ENCODE assay signal across 28 mouse cellular contexts in genomic region chr2:71140622-71141021, GRCm38 (mm10). TPM values are rescaled to one million over a fixed set of nuclear protein-coding genes. Genes with fewer than 3 reads are reported as not detected.
A peak's percentile ranks its signal among the peaks of the same experiment; 100 is the strongest.
DNase-seq lines count a peak whose midpoint lies in the region; ATAC-seq and TF ChIP-seq lines count a peak whose summit lies in the region.
"Had no signal": no experiment of that assay in that cellular context is flagged by ENCODE, and none has a peak within 500 bp of the region (broad histone marks: within the 10 kb centered on the region; RNA-seq: fewer than 3 reads in every experiment).

No protein-coding gene starts in this region.

- TF ChIP-seq CTCF in CH12.LX (conservative IDR thresholded peaks at IDR 0.05 in 1 of 2, IDR thresholded peaks at IDR 0.05 in 1 of 2; ENCODE audit: low read depth in 2 of 2, low read length in 2 of 2) (no peak), E14TG2a.4 (conservative IDR thresholded peaks at IDR 0.05; ENCODE audit: low read length) (no peak)

- peak overlapping the region; percentile 37; the same call in 1 of the 2 replicates for H3K4me2 ChIP-seq in CH12.LX (ENCODE audit: insufficient read depth, low read depth, poor library complexity, severe bottlenecking)
- no peak overlapping the region for H3K4me2 ChIP-seq in hindbrain, embryonic 14.5 days (replicated peaks)
- H3K4me2 ChIP-seq: embryonic facial prominence, embryonic 12.5 days; embryonic facial prominence, embryonic 15.5 days; heart, embryonic 11.5 days; hindbrain, embryonic 12.5 days had no signal

- peak overlapping the region in 1 of 3 experiments; percentile 0 for H3K4me3 ChIP-seq in CH12.LX (replicated peaks in 1 of 3; ENCODE audit: low read depth in 2 of 3, low read length in 2 of 3, poor library complexity in 1 of 3)
- H3K4me3 ChIP-seq in E14TG2a.4 (replicated peaks; ENCODE audit: low read length), result peak overlapping the region; percentile 59
- peak overlapping the region; percentile 26 to 57; a peak in 3 of 4 replicates for H3K4me3 ChIP-seq in ES-E14 (ENCODE audit: insufficient read depth in 1 of 2, low read depth in 1 of 2, low read length in 2 of 2, poor library complexity in 1 of 2, severe bottlenecking in 1 of 2)
- no peak overlapping the region for H3K4me3 ChIP-seq in hindbrain, embryonic 14.5 days (replicated peaks; ENCODE audit: low read length)
- H3K4me3 ChIP-seq: embryonic facial prominence, embryonic 12.5 days; embryonic facial prominence, embryonic 15.5 days; gastrocnemius, adult 2 months; hindbrain, embryonic 12.5 days had no signal

- no peaks in the 10 kb centered on the region for H3K4me1 ChIP-seq in CH12.LX (ENCODE audit: control insufficient read depth in 1 of 2, insufficient read depth in 2 of 2)
- H3K4me1 ChIP-seq in E14TG2a.4 (replicated peaks; ENCODE audit: low read depth, low read length), result peaks cover 22% of the 10 kb centered on the region
- H3K4me1 ChIP-seq in ES-E14 (ENCODE audit: control insufficient read depth in 2 of 2, insufficient read depth in 2 of 2, low read length in 2 of 2, poor library complexity in 1 of 2), result peaks cover 0 to 3% of the 10 kb centered on the region in 2 experiments; a peak in 1 of 4 replicates
- H3K4me1 ChIP-seq in hindbrain, embryonic 14.5 days (replicated peaks; ENCODE audit: control insufficient read depth, insufficient read depth, low read length), result no peaks in the 10 kb centered on the region
- H3K4me1 ChIP-seq: embryonic facial prominence, embryonic 12.5 days; embryonic facial prominence, embryonic 15.5 days; hindbrain, embryonic 12.5 days had no signal

- H3K27ac ChIP-seq in CH12.LX (ENCODE audit: insufficient read depth, low read depth) (no peak overlapping the region), ES-E14 (ENCODE audit: insufficient read depth, low read depth, low read length, poor library complexity, severe bottlenecking) (no peak overlapping the region)
- no peak overlapping the region for H3K27ac ChIP-seq in hindbrain, embryonic 14.5 days
- H3K27ac ChIP-seq: embryonic facial prominence, embryonic 12.5 days; embryonic facial prominence, embryonic 15.5 days; gastrocnemius, adult 2 months; hindbrain, embryonic 12.5 days had no signal

- TF ChIP-seq POLR2A in CH12.LX (IDR thresholded peaks at IDR 0.05; ENCODE audit: low read depth, low read length), result no peak

- peaks cover 2% of the 10 kb centered on the region for H3K9me3 ChIP-seq in CH12.LX (replicated peaks; ENCODE audit: low read length)
- no peaks in the 10 kb centered on the region for H3K9me3 ChIP-seq in E14TG2a.4 (ENCODE audit: low read length)
- H3K9me3 ChIP-seq in ES-E14 (ENCODE audit: control insufficient read depth, insufficient read depth, low read depth, low read length), result no peaks in the 10 kb centered on the region
- no peaks in the 10 kb centered on the region for H3K9me3 ChIP-seq in hindbrain, embryonic 14.5 days (ENCODE audit: control insufficient read depth, low read length)
- H3K9me3 ChIP-seq: embryonic facial prominence, embryonic 12.5 days; embryonic facial prominence, embryonic 15.5 days; G1E; hindbrain, embryonic 12.5 days had no signal

- TF ChIP-seq RAD21 in CH12.LX (IDR thresholded peaks at IDR 0.05; ENCODE audit: low read depth, low read length), result no peak

- H3K79me2 ChIP-seq in CH12.LX (replicated peaks; ENCODE audit: control insufficient read depth, extremely low read depth, insufficient read depth, poor library complexity, severe bottlenecking), result no peaks in the 10 kb centered on the region

- no peak for DNase-seq in CH12.LX (ENCODE audit: extremely low read depth)
- DNase-seq in ES-E14 (ENCODE audit: low read depth, low spot score), result no peak
- DNase-seq in R1 (ENCODE audit: low read depth, low spot score), result peak; percentile 83
- no peak for DNase-seq in adrenal gland, adult 18-20 months (ENCODE audit: low spot score in 2 of 2)
- DNase-seq in hindbrain, embryonic 14.5 days (ENCODE audit: low spot score), result no peak
- DNase-seq in c-Kit-positive CD71-positive TER-119-positive erythroid progenitor cells, embryonic 14.5 days (ENCODE audit: low spot score), result no peak
- DNase-seq: adrenal gland, adult 8-10 months; adrenal gland, postnatal 25 days; cerebellum, adult 11 months; cerebellum, adult 2 months; cerebellum, adult 9-11 months; cerebellum, postnatal 25 days; forebrain, postnatal 0 days; gastrocnemius, adult 2 months; gastrocnemius, postnatal 14 days; kidney, adult 2 months had no signal

- TF ChIP-seq EP300 in CH12.LX (IDR thresholded peaks at IDR 0.05; ENCODE audit: low read length), result no peak

- no peak for ATAC-seq in hindbrain, embryonic 14.5 days (ENCODE audit: low FRiP score)
- ATAC-seq: CD4-positive, CD25-positive, alpha-beta regulatory T cell, adult 4 months; forebrain, embryonic 14.5 days; forebrain, postnatal 0 days; hindbrain, embryonic 16.5 days; intestine, postnatal 0 days had no signal

- in situ Hi-C loops in CH12.LX (cut with MboI; ENCODE audit: low pct_ligation_motif_present, low pct_unique_long_range_greater_than_20kb, low sequenced_read_pairs) (loop anchor here (10.0 kb wide), 1 partner anchor 64 kb away; no protein-coding TSS in a partner anchor), ES-E14 (cut with MboI; ENCODE audit: low sequenced_read_pairs in 2 of 2, unreplicated experiment in 2 of 2) (no loop called here)

- dilution Hi-C loops in CH12.LX (cut with MboI; ENCODE audit: extremely low pct_ligation_motif_present, extremely low pct_unique_long_range_greater_than_20kb, low sequenced_read_pairs), result no loop called here

- WGBS in hindbrain, embryonic 14.5 days, result 68% methylated on average over 4 of the region's 4 CpGs

- H3K27me3 ChIP-seq in CH12.LX (replicated peaks) (no peaks in the 10 kb centered on the region), E14TG2a.4 (ENCODE audit: insufficient read depth, low read length) (0 out of 2 replicates have a peak, but pooled peaks cover 2% of the 10 kb centered on the region)
- H3K27me3 ChIP-seq in hindbrain, embryonic 14.5 days (ENCODE audit: control insufficient read depth, insufficient read depth, low read length), result no peaks in the 10 kb centered on the region
- H3K27me3 ChIP-seq: embryonic facial prominence, embryonic 12.5 days; embryonic facial prominence, embryonic 15.5 days; hindbrain, embryonic 12.5 days had no signal

- no peak overlapping the region for H3K9ac ChIP-seq in CH12.LX (ENCODE audit: insufficient read depth, low read depth)
- H3K9ac ChIP-seq in ES-E14 (ENCODE audit: insufficient read depth, low read depth, low read length, poor library complexity, severe bottlenecking), result no peak overlapping the region; the same call in 1 of the 2 replicates
- no peak overlapping the region for H3K9ac ChIP-seq in hindbrain, embryonic 14.5 days
- H3K9ac ChIP-seq: embryonic facial prominence, embryonic 12.5 days; embryonic facial prominence, embryonic 15.5 days; forebrain, postnatal 0 days; hindbrain, embryonic 12.5 days had no signal

- H3K36me3 ChIP-seq in CH12.LX (replicated peaks in 1 of 2; ENCODE audit: control insufficient read depth in 1 of 2, insufficient read depth in 1 of 2, low read length in 1 of 2), result no peaks in the 10 kb centered on the region
- H3K36me3 ChIP-seq in E14TG2a.4 (ENCODE audit: insufficient read depth, low read length), result no peaks in the 10 kb centered on the region
- H3K36me3 ChIP-seq in ES-E14 (ENCODE audit: control insufficient read depth, insufficient read depth, low read length, poor library complexity, severe bottlenecking), result no peaks in the 10 kb centered on the region
- no peaks in the 10 kb centered on the region for H3K36me3 ChIP-seq in hindbrain, embryonic 14.5 days (replicated peaks; ENCODE audit: control insufficient read depth, insufficient read depth)
- H3K36me3 ChIP-seq: G1E; hindbrain, embryonic 12.5 days had no signal

TF ChIP-seq in CH12.LX, 34 proteins besides CTCF, POLR2A, EP300 and RAD21:
- TF ChIP-seq IRF4 (IDR thresholded peaks at IDR 0.05; ENCODE audit: low read depth, low read length) (no peak), CHD2 (IDR thresholded peaks at IDR 0.05; ENCODE audit: low read length) (0 out of 2 replicates have a peak, but pooled peaks have one; percentile 45)
TF ChIP-seq in CH12.LX: peak in this region for 1.

TF ChIP-seq in ES-E14, 5 proteins besides CTCF, POLR2A, EP300 and RAD21:
- TF ChIP-seq HCFC1 (IDR thresholded peaks at IDR 0.05; ENCODE audit: borderline replicate concordance, insufficient read depth, low read length) (no peak), CHD2 (IDR thresholded peaks at IDR 0.05; ENCODE audit: low read depth, low read length) (peak; percentile 82)
TF ChIP-seq in ES-E14: peak in this region for 1.

RNA-seq across cellular contexts. Expression of gene Cybrd1, which starts 22.9 kb away (rescaled TPM):
- total RNA-seq in CH12.LX (2012; rRNA removed) (not detected in 2 replicates), CH12.LX (2014; rRNA removed) (not detected in 2 replicates), ES-E14 (2012; rRNA removed) (0.31 and 0.48 TPM in 2 replicates)
- polyA plus RNA-seq in CH12.LX (2012; ENCODE audit: insufficient read length, low read depth), result not detected in 2 replicates
- total RNA-seq in adrenal gland, adult 18-20 months (2021), result 1 to 10 TPM in 1 of 2 experiments, under 1 TPM in 1; 0.89 to 1.1 TPM
- polyA plus RNA-seq in hindbrain, embryonic 14.5 days (2014; fragmentation: Nextera tagmentation; extraction: Ambion mirVana), result 4.1 and 4.3 TPM in 2 replicates
- total RNA-seq: hematopoietic stem cell, adult 5-6 weeks had no signal
- polyA plus RNA-seq: C2C12, G1E had no signal
